Mouse (Mus musculus): ENCODE measurements around the gene Kcnn3.

DNA sequence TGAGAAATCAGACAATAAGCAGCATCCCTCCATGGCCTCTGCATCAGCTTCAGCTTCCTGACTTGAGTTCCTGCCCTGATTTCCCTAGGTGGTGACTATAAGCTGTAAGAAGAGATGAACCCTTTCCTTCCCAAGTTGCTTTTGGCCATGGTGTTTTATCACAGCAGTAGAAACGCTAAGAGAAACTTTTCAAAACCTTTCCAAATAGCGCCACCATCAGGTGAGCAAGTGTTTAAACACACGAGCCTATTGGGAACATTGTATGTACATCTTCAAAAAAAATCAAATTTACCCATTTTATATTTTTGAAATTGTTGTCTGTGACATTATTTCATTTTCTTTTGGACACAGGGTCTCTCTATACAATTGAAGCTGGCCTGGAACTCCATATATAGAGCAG lies 23.6 kb upstream of the Kcnn3 start:
- TF ChIP-seq POLR2A (IDR thresholded peaks at IDR 0.05; ENCODE audit: low read depth, low read length) (no peak), CTCF (conservative IDR thresholded peaks at IDR 0.05; ENCODE audit: insufficient read depth, insufficient read length, low read depth, low read length) (no peak)

All from kidney, adult 2 months (tissue).